Mouse (Mus musculus) monocyte, adult 2 months (primary cell): ENCODE data around the gene Ngrn.

Experiments
- DNase-seq, 2 experiments: peaks; one replicate each; pipeline ENCODE4 v3.0.0; 2022; ENCODE audit warnings: low spot score in 2 of 2, low read depth in 1 of 2

The Ngrn gene

DNA sequence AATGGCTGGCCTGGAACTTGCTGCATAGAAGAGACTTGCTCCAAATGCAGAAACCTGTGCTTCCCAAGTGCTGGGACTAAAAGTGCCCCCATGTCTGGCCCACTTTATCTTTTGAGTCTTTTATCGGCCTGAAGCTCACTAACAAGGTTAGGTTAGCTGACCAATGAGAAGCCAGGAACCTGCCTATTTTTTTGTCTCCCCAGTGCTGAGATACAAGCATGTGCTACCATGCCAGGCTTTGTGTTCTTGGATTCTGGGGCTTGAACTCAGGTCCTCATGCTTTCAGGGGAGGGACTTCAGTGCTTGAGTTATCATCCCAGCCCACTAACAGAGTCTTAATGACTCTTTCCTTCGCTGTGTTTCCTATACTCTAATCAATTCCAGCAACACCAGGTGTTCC, 3.3 kb upstream of the Ngrn start:
- DNase-seq = no peak

- DNase-seq = no peak
Observed at GRCm38 (mm10) chr7:80261372-80261990, 466 bp downstream of the Ngrn start.

GRCm38 (mm10) chr7:80264606-80265005, 3.6 kb downstream of the Ngrn start:
- no peak for DNase-seq

DNA sequence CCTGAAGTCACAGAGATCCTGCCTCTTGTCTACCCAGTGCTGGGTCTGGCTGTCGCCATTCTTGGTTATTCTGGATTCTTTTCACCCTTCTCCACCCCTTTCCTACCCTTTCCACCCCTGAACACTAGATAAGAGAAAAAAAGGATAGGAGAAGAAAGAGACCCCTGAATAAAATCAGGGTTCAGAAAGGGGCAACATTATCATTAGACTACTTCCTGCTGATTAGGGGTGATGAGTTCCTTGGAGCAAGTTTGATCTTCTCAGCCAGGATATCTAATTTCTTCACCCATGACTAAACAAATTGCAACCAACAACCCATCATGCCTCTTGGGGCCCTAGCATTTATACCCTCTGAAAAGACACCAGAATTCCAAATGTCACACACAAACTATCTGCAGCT, 6.7 kb downstream of the Ngrn start:
- DNase-seq = no peak

DNA sequence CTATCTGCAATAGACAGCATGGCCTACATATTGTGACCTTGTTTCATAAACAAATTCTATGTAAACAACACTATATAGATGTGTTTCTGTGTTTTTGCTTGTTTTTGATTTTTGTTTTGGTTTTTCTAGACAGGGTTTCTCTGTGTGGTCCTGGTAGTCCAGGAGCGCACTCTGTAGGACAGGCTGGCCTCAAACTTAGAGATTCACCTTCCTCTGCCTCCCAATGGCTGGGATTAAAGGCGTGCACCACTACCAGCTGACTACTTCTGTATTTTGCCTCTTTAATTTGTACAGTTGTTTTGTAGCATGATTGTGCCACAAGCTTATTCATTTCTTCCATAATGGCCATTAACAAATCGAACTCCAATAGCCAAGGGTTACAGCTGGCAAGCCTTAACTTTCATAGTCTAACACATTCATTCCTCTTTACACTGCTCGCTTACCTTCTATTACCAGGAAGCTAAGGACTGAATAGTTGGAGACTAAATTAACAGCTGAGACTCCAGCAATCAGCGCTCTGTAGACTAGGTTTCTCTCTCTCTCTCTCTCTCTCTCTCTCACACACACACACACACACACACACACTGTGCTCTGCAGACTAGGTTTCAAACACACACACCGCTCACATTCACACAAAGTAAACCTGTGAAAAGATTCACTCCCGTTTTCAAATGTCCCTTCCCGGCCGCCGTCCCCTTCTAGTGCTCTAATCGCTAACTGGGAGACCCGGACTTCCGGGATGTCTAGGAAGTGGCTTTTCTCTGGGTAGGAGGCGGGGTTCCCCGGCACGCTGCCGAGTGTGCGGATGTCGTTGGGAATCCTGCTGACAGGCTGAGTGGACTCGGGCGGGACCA, 8.1 kb downstream of the Ngrn start, which contains the start of gene Vps33b:
Gene Vps33b, plus strand, starts transcription at position 753 of the 854 bp plus-strand sequence.
- DNase-seq = peak; percentile 68 to 80

- no peak for DNase-seq
Observed at GRCm38 (mm10) chr7:80269751-80270255, 8.8 kb downstream of the Ngrn start.

- DNase-seq = no peak
Observed at GRCm38 (mm10) chr7:80273456-80273855, 12.4 kb downstream of the Ngrn start.

DNA sequence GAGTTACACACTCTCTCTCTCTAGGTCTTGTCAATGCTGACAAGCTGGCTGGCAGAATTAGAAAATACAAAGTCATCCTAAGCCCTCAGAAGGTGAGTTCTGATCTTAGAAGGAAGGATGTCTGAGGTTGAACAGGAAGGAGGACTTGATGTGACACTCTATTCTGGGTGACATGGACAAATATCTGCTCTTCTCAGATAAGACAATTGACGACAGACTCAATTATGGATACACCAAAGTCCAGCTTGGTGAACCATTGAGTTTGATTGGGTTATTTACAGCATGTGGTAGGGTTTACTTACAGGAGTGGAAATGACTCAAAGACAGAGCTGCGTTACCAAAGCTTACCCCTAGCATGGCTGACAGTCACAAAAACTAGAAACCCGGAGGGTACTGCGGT, 15.4 kb downstream of the Ngrn start:
- DNase-seq = no peak

GRCm38 (mm10) chr7:80280032-80280431, 19.0 kb downstream of the Ngrn start:
- DNase-seq = no peak

DNA sequence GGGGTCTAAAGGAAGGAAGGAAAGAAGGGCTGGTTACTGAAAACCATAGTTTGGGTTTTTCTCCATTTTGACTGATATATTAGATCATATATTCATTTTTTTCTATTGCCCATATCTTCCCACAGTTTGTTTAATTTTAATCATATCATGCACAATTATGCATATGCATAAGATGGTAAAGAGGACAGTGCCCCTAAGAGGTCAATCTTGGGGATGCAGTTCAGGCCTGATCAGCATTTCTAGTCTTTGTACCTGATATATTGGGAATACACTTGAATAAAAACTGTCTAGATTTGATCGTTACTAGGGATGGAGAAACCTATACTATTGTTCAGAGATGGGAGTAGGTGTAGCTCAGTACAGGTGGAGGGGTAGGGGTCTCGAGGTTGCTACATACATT, 20.0 kb downstream of the Ngrn start:
- no peak for DNase-seq

DNA sequence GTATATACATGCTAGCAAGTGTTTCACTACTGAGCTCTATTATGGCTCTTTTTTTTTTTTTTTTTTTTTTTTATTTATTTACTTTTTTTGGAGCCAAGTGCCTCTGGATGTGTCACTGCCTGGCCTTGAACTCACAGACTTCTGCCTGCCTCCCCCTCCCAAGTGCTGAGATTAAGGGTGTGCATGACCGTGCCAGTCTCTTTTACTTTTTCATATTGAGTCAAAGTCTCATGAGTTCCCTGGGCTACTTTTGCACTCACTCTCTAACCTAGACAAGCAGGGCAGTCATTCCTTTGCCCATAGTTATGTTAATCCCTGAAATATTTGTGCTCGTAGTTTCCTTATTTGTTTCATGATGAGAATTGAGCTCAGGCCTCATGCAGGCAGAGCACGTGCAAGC, 20.6 kb downstream of the Ngrn start:
- DNase-seq = no peak

DNA sequence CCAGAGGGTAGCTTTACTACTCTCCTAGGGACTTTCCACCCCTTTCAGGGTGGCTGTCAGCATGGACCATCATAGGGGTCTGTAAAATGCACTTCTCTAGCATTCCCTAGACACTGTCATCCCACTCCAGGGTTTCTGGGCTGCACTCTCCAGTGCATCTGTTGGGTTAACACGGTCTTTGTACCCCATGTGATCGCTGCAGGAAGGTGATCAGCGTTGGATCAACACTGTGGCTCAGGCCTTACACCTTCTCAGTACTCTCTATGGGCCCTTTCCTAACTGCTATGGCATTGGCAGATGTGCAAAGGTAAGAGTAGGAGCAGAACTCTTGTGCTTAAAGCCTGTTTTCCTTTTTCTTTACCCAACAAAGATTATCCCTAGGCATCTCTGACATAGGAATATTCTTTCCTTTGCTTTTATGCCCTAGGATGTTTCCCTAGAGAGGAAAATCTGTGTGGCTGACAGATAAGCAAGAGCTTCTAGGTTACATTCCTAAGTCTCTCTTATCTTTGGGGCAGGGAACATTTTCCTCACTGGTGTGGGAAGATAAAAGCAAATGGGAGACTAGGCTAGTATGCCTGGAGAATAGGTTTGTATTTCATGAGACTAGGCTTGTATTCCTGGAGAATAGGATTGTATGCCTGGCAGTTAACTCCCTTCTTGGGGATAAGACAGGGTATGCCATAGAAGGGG, 22.4 kb downstream of the Ngrn start:
- no peak for DNase-seq

GRCm38 (mm10) chr7:80284391-80284790, 23.4 kb downstream of the Ngrn start:
- DNase-seq = no peak

DNA sequence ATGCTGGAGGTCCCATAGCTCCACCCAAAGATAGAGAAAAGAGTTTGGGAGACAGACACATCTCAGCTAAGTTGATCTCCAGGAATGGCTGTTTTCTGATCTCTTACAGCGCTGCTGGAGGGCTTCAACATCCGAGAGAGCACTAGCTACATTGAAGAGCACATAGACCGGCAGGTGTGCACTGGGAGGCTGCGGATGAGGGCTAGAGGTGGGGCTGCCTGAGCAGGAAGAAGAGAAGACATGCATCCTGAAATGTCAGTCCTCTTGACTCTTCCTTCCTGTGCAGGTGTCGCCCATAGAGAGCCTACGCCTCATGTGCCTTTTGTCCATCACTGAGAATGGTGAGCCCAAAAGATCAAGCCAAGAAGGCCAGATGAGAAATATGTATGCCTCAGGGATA, 24.7 kb downstream of the Ngrn start:
- no peak for DNase-seq

- DNase-seq = no peak
Observed at GRCm38 (mm10) chr7:80287736-80288135, 26.7 kb downstream of the Ngrn start.

DNA sequence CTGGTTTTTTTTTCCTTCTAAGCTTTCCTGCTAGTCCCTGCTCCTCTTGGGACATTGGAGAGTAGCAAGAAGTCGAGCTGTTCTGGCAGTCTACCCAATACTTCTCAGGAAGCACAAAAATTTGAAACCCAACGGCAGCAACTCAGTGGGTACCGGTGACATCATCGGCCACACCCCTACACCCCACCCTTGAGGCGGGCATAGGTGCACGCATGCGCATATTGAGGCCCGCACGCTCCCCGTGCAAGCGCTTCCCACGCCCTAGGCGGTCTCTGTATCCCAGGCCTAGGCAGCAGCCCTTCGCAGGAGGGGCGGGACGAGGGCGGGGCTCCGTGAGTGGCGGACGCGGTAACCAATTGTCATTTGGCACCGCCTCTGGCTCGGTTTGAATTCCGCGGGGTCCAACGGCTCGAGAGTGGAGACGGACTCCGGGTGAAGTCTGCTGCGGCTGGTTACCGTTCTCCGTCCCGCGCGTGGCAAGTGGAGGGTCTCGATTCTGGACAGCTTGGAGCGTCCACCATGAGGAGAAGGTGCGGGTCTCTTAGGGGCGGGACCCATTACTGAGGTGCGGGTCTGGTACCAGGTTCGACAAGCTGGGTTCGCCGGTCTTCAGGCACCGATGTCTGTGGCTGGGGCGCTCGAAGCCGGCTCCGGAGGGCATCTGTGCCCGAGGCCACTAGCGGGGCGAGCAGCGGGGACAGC, 33.2 kb downstream of the Ngrn start, which contains the start of gene Prc1:
Gene Prc1, plus strand, starts transcription at position 389 of the 702 bp plus-strand sequence.
- DNase-seq = peak; percentile 97 to 98

DNA sequence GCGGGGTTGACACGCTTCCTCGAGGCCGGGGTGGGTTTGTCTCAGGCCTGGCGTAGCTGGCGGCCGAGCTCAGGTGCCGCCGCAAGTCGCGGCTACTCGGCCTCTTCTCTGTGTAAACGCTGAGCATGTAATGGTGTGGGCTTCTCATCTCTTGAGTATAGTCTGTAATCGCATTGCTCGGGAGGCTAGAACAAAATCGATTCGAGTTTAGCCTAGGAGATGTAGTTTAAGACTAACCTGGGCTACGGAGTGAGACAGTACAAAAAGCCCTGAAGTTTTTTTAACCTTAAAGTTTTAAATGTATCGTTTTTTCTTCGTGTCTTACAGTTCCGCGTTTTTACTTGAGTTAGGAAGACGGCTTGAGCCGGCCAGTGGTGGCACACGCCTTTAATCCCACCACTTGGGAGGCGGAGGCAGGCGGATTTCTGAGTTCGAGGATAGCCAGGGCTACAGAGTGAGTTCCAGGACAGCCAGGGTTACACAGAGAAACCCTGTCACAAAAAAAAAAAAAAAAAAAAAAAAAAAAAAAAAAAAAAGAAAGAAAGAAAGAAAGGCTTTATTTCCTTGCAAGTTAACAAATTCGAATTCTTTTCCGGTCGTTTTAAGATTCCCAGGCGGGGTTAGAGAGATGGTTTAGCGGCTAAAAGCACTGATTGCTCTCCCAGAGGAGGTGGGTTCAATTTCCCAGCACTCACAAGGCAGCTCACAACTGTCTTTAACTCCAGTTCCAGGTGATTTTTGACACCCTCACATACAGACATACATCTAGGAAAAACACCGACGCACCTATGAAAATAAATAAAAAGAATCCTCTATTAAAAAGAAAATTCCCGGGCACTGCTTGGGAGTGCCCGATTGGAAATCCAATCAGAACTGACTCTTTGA, 34.0 kb downstream of the Ngrn start:
- DNase-seq = no peak

- no peak for DNase-seq
Observed at GRCm38 (mm10) chr7:80296462-80296861, 35.4 kb downstream of the Ngrn start.

- no peak for DNase-seq
Observed at GRCm38 (mm10) chr7:80297041-80297440, 36.0 kb downstream of the Ngrn start.

DNA sequence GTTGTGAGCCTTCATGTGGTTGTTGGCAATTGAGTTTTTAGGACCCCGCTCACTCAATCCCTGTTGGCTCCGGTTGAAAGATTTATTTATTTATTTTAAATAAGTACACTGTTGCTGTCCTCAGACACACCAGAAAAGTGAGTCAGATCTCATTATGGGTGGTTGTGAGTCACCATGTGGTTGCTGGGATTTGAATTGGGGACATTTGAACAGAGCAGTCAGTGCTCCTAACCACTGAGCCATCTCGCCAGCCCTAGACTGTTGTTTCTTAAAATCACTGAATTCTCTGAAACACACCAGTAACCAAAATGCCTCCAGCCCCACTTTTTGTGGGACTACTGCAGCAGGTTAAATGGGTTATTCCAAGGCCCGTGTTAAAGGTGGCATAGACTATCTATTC, 37.7 kb downstream of the Ngrn start:
- DNase-seq = no peak
